ENCODE assay signal across 8 mouse cellular contexts in genomic region chr4:82447061-82447671, GRCm38 (mm10).
A peak's percentile ranks its signal among the peaks of the same experiment; 100 is the strongest.
DNase-seq lines count a peak whose midpoint lies in the region; ATAC-seq and TF ChIP-seq lines count a peak whose summit lies in the region.

No protein-coding gene starts in this region.

- no peak overlapping the region for H3K4me3 ChIP-seq in forebrain, embryonic 12.5 days (replicated peaks)
- no peak overlapping the region for H3K4me3 ChIP-seq in heart, embryonic 14.5 days (ENCODE audit: control insufficient read depth in 1 of 2, insufficient read depth in 1 of 2, low read depth in 1 of 2, low read length in 2 of 2)
- H3K4me3 ChIP-seq in liver, postnatal 0 days (ENCODE audit: low read depth, low read length): no peak overlapping the region

- WGBS in forebrain, embryonic 12.5 days: 18% methylated on average over 8 of the region's 8 CpGs
- 3% methylated on average over 8 of the region's 8 CpGs for WGBS in heart, embryonic 14.5 days
- 26% methylated on average over 8 of the region's 8 CpGs for WGBS in liver, postnatal 0 days (ENCODE audit: insufficient replicate concordance)

- peaks cover 18% of the 10 kb centered on the region for H3K4me1 ChIP-seq in forebrain, embryonic 12.5 days
- H3K4me1 ChIP-seq in heart, embryonic 14.5 days (ENCODE audit: control insufficient read depth in 2 of 2, insufficient read depth in 2 of 2, low read length in 2 of 2): peaks cover 21 to 83% of the 10 kb centered on the region in 2 experiments
- peaks cover 14% of the 10 kb centered on the region for H3K4me1 ChIP-seq in liver, postnatal 0 days (ENCODE audit: insufficient read depth)

- H3K9ac ChIP-seq in forebrain, embryonic 12.5 days: no peak overlapping the region
- peak overlapping the region; percentile 56 for H3K9ac ChIP-seq in heart, embryonic 14.5 days (ENCODE audit: low read length)
- H3K9ac ChIP-seq in liver, postnatal 0 days (replicated peaks): no peak overlapping the region

- no peaks in the 10 kb centered on the region for H3K27me3 ChIP-seq in forebrain, embryonic 12.5 days
- H3K27me3 ChIP-seq in heart, embryonic 14.5 days (ENCODE audit: control insufficient read depth, insufficient read depth, low read length): no peaks in the 10 kb centered on the region
- H3K27me3 ChIP-seq in liver, postnatal 0 days (ENCODE audit: insufficient read depth, low read length): no peaks in the 10 kb centered on the region

- no peaks in the 10 kb centered on the region for H3K36me3 ChIP-seq in forebrain, embryonic 12.5 days (replicated peaks)
- H3K36me3 ChIP-seq in heart, embryonic 14.5 days (ENCODE audit: control insufficient read depth, insufficient read depth, low read length): peaks cover 4% of the 10 kb centered on the region; the same call in 1 of the 2 replicates
- H3K36me3 ChIP-seq in liver, postnatal 0 days (replicated peaks; ENCODE audit: insufficient read depth, low read length): no peaks in the 10 kb centered on the region

- DNase-seq in retina, adult 2 months (ENCODE audit: low read depth, low spot score): peak; percentile 29
- DNase-seq in retina, embryonic 14.5 days (ENCODE audit: low spot score): no peak
- peak; percentile 94 for DNase-seq in kidney, postnatal 25 days
- peak; percentile 64 for DNase-seq in liver, postnatal 0 days
- peak; percentile 43 for DNase-seq in right cerebral cortex, postnatal 14 days
- no peak for DNase-seq in yolk sac, embryonic 10.5 days (ENCODE audit: low spot score)

- no peak for TF ChIP-seq EP300 in liver, postnatal 0 days (IDR thresholded peaks at IDR 0.05; ENCODE audit: low read depth)

- no peak for TF ChIP-seq CTCF in liver, postnatal 0 days (IDR thresholded peaks at IDR 0.05; ENCODE audit: low read depth)

- peak; percentile 64; the same call in 1 of the 2 replicates for ATAC-seq in forebrain, embryonic 12.5 days (ENCODE audit: low FRiP score)
- peak; percentile 94 for ATAC-seq in heart, embryonic 14.5 days (ENCODE audit: insufficient number of reproducible peaks, insufficient read depth, low FRiP score, low read depth)
- ATAC-seq in liver, postnatal 0 days: peak; percentile 76

- H3K27ac ChIP-seq in forebrain, embryonic 12.5 days: peak overlapping the region; percentile 73
- peak overlapping the region; percentile 96 to 97 for H3K27ac ChIP-seq in heart, embryonic 14.5 days (replicated peaks in 1 of 2; ENCODE audit: control insufficient read depth in 1 of 2, insufficient read depth in 1 of 2, low read depth in 2 of 2, low read length in 2 of 2)
- peak overlapping the region; percentile 64 for H3K27ac ChIP-seq in liver, postnatal 0 days (ENCODE audit: low read depth)

- H3K4me2 ChIP-seq in forebrain, embryonic 12.5 days: peak overlapping the region; percentile 17
- H3K4me2 ChIP-seq in heart, embryonic 14.5 days (ENCODE audit: low read length): peak overlapping the region; percentile 57
- H3K4me2 ChIP-seq in liver, postnatal 0 days (ENCODE audit: low read depth, low read length): peak overlapping the region; percentile 45

- H3K9me3 ChIP-seq in forebrain, embryonic 12.5 days: no peaks in the 10 kb centered on the region
- H3K9me3 ChIP-seq in heart, embryonic 14.5 days (ENCODE audit: control insufficient read depth, low read length): no peaks in the 10 kb centered on the region
- no peaks in the 10 kb centered on the region for H3K9me3 ChIP-seq in liver, postnatal 0 days (ENCODE audit: low read length)

Comparison
In these comparisons a context has a peak if more than half of its experiments do, and no peak if none do; other contexts are left out.
1. DNase-seq: peak in retina, adult 2 months (single experiment), kidney, postnatal 25 days (2 of 2), liver, postnatal 0 days (single experiment) and right cerebral cortex, postnatal 14 days (single experiment); none in retina, embryonic 14.5 days (single experiment) and yolk sac, embryonic 10.5 days (single experiment).
2. Peak in every context shown above with its lines, with median percentiles within 50 percentile points of each other: ATAC-seq, H3K27ac ChIP-seq and H3K4me2 ChIP-seq.